Mouse (Mus musculus) WW6 (cell line): ENCODE measurements around the gene Ptprg.

Experiments
- DNase-seq: peaks from one replicate; pipeline ENCODE4 v3.0.0-alpha.2; 2013; ENCODE audit warnings: low read depth, low spot score

Ptprg gene

GRCm38 (mm10) chr14:12091730-12092129 lies 538.4 kb downstream of the Ptprg start:
- no peak for DNase-seq

GRCm38 (mm10) chr14:12099390-12100333 lies 546.3 kb downstream of the Ptprg start:
- no peak for DNase-seq

- no peak for DNase-seq
Measured at GRCm38 (mm10) chr14:12102389-12103325, 549.3 kb downstream of the Ptprg start.

- DNase-seq: no peak
Measured at GRCm38 (mm10) chr14:12104297-12105155, 551.2 kb downstream of the Ptprg start.

GRCm38 (mm10) chr14:12105156-12105430 lies 551.8 kb downstream of the Ptprg start:
- DNase-seq: no peak

GRCm38 (mm10) chr14:12105593-12105992 lies 552.3 kb downstream of the Ptprg start:
- no peak for DNase-seq

- peak; percentile 76 for DNase-seq
Measured at GRCm38 (mm10) chr14:12107459-12107858, 554.1 kb downstream of the Ptprg start.

- no peak for DNase-seq
Measured at GRCm38 (mm10) chr14:12107991-12108390, 554.7 kb downstream of the Ptprg start.

GRCm38 (mm10) chr14:12112548-12113011 lies 559.2 kb downstream of the Ptprg start:
- no peak for DNase-seq

GRCm38 (mm10) chr14:12113326-12113725 lies 560.0 kb downstream of the Ptprg start:
- no peak for DNase-seq

- DNase-seq: no peak
Measured at GRCm38 (mm10) chr14:12114016-12114415, 560.7 kb downstream of the Ptprg start.

- no peak for DNase-seq
Measured at GRCm38 (mm10) chr14:12119260-12119659, 565.9 kb downstream of the Ptprg start.

GRCm38 (mm10) chr14:12121906-12122305 lies 568.6 kb downstream of the Ptprg start:
- no peak for DNase-seq

- DNase-seq: no peak
Measured at GRCm38 (mm10) chr14:12124682-12125081, 571.4 kb downstream of the Ptprg start.

GRCm38 (mm10) chr14:12127951-12128350 lies 574.6 kb downstream of the Ptprg start:
- no peak for DNase-seq

- no peak for DNase-seq
Measured at GRCm38 (mm10) chr14:12132046-12132615, 578.8 kb downstream of the Ptprg start.

- no peak for DNase-seq
Measured at GRCm38 (mm10) chr14:12133163-12133562, 579.8 kb downstream of the Ptprg start.

GRCm38 (mm10) chr14:12134504-12134903 lies 581.2 kb downstream of the Ptprg start:
- no peak for DNase-seq

GRCm38 (mm10) chr14:12136536-12136935 lies 583.2 kb downstream of the Ptprg start:
- no peak for DNase-seq

GRCm38 (mm10) chr14:12139643-12140481 lies 586.5 kb downstream of the Ptprg start:
- peak; percentile 45 for DNase-seq
